Mouse (Mus musculus) cerebellum, adult 2 months (tissue): ENCODE data around the gene Churc1.

ENCODE experiments used
- CTCF ChIP-seq: fragments of 200-500 bp; IDR thresholded peaks from 2 replicates; pipeline ENCODE4 v1.5.1; 2011; ENCODE audit warnings: low read depth, mild to moderate bottlenecking, control low read depth, low read length, moderate library complexity, borderline replicate concordance; ENCODE audit not compliant: insufficient read depth
- POLR2A ChIP-seq: fragments of 200-500 bp; IDR thresholded peaks from 2 replicates; pipeline ENCODE4 v1.6.1; 2011; ENCODE audit warnings: low read length, control low read depth, borderline replicate concordance; ENCODE audit not compliant: insufficient read depth

DNA sequence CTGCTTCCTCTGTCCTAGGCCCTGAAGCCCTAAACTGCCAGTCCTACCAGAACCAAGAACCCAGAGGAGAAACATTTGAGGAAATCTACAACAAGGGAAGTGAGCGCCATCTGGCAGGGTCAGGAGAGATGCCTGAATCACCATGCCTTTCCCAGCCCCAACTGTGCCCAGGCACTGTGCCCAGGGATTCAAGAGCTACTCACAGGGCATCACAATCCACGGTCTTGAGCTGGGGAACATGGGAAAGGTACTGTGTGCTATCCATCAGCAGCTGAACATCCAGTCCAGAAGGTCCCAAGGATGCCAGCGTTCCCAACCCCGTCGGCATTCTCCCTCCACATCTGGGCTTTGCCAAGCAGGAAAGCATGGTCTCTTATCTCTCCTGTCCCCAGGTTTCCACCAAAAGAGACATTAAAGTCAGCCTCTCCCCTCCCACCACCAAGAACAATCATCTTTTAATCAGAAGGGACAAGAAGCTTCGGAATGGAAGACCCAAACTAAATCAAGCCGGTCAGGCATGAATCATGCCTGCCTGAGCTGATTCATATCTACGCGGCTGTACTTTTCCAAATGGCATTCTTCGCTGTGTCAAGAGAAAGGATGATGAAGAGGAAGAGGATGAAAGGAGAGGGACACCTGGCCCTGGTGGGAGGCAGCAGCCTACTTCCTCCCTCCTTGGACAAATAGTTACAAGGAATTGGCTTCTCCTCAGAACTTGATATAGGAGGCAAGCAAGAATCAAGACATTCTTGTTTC lies 39.9 kb downstream of the Churc1 start:
- TF ChIP-seq CTCF (peak; percentile 7; the same call in 1 of the 2 replicates), POLR2A (peak; percentile 32; the same call in 1 of the 2 replicates)
